Mouse (Mus musculus): ENCODE measurements at regions not wholly inside any gene's neighbourhood (a gene's known extent, or its start where the extent isn't known, plus 50 kb on each side); places are given as distances from the start of the nearest gene placed in this dataset.

GRCm38 (mm10) chr4:81512396-81512795 is 69.8 kb upstream of the Mpdz start:
- DNase-seq, result no peak

DNA sequence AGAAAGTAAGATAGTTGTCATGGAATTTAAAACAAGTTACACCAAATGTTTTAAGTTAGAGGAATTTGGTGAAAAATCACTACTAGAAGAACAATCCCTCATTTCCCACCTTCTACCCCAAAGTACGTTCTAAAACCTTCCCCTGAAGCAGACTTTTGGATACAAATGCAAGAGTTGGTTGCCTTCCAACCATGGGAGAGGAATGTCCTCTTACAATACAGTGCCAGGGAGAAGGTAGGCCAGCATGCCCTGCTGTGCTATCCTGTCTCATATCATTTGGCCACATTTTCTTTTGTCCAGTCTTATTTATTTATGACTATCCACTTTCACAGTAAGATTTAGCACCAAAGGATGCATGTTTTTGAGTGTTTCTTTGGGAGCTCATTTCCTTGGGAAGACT is 66.2 kb upstream of the Mpdz start:
- DNase-seq, result no peak

DNA sequence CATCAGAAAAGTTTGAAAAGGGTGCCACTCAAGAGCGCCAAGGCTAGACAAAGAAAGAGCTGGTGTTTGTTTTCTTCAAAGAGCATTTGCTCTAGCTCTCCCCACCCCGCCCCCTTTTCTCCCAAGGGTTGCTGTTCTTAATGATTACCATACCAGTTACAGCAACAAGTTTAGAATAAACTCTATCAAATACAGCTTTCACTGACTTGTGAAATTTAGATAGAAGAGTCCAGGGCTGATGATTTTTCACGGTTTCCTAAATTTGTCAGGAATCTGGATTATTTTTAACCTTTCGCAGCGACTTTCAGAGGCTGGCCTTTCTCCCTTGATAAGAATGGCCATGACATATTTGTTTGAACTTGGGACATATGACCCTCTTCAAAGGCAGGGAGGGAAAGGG is 64.2 kb upstream of the Mpdz start:
- DNase-seq, result no peak

DNA sequence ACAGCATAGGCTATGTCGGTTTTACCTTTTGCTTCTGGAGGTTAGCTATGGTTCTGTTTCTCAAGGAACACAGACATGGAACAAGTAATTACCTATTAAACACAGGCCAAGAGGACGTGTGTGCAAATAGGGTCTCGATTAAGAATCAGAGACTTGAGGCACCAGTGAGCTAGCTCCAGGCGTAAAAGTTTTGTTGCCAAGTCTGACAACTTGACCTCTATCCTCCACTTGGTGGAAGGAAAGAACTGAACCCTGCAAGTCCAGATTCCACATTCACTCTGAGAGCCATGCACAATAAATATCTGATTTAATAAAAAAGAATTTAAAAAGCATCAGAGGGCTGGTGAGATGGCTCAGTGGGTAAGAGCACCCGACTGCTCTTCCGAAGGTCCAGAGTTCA is 63.7 kb upstream of the Mpdz start:
- no peak for DNase-seq

GRCm38 (mm10) chr4:81505096-81505495 is 62.5 kb upstream of the Mpdz start:
- no peak for DNase-seq

- no peak for DNase-seq
Measured at GRCm38 (mm10) chr4:81503941-81504340, 61.3 kb upstream of the Mpdz start.

DNA sequence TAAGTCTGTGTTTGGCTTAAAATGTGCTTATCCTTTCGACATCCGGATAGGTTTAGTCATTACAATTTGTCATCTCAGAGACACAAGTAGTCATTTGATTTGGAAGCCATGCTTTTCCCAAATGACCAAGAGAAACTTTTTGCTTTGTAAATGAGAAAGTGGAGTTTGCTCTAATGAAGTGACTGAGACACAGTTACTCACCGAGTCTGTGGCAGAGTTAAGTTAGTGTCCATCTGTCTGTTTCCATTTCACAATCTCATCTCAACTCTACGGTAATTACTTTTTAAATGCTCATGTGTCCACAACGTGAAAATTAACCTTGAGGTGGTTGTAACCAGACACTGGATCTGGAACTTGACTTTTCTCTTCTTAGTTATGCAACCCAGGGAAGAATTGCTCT is 59.2 kb upstream of the Mpdz start:
- no peak for DNase-seq

- DNase-seq, result no peak
Measured at GRCm38 (mm10) chr4:81498133-81498532, 55.5 kb upstream of the Mpdz start.

DNA sequence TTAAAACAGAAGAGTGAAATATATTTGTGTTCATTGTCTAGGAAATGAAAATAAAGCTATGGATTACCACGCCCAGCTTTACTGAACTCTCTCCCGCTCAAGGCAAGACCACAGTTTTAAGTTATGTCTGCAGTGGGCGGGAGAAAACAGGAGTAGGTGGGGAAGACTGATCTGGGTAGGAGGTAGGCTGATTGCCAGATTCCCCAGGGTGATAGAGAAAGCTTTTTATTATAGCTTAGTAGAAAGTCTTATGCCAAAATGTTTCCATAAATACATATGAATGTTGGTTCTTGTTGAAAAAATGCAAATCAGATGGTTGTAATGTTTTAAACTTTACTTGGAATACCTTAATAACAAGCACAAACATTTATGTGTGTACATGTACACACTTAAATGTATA is 50.2 kb upstream of the Mpdz start:
- no peak for DNase-seq

Small RNA genes in the stretch of these regions (microRNA-seq; reads per million reads assigned to microRNA genes)
- gene Gm22402, result 0 reads per million in 2 experiments

Measured in adrenal gland, postnatal 25 days (tissue).